Mouse (Mus musculus): Measurements from ENCODE around the gene Atp6v1e2. TPM values are rescaled to one million over a fixed set of nuclear protein-coding genes. Genes with fewer than 3 reads are reported as not detected.
A peak's percentile ranks its signal among the peaks of the same experiment; 100 is the strongest.

Gene Atp6v1e2
- total RNA-seq, 2 experiments from 2014 or later, result not detected

- peak; percentile 60 to 64 for DNase-seq (ENCODE audit: low spot score in 2 of 2)
- peak overlapping the region; percentile 91 for H3K27ac ChIP-seq
- H3K4me3 ChIP-seq, result peak overlapping the region; percentile 14
- peak; percentile 70 for TF ChIP-seq CTCF (conservative IDR thresholded peaks at IDR 0.05)
Observed at GRCm38 (mm10) chr17:86905297-86906135, 42.2 kb downstream of the Atp6v1e2 start.

- peak overlapping the region; percentile 91 for H3K27ac ChIP-seq
- no peak overlapping the region for H3K4me3 ChIP-seq
- DNase-seq (ENCODE audit: low spot score in 2 of 2), result no peak
Observed at GRCm38 (mm10) chr17:86904206-86904605, 43.5 kb downstream of the Atp6v1e2 start.

GRCm38 (mm10) chr17:86903596-86903995 lies 44.1 kb downstream of the Atp6v1e2 start:
- no peak overlapping the region for H3K4me3 ChIP-seq
- H3K27ac ChIP-seq, result peak overlapping the region; percentile 91
- peak in 1 of 2 experiments; percentile 33 for DNase-seq (ENCODE audit: low spot score in 2 of 2)
- peak; percentile 18; the same call in 1 of the 2 replicates for TF ChIP-seq CTCF (conservative IDR thresholded peaks at IDR 0.05)

More at GRCm38 (mm10) chr17:86904206-86904605, 43.5 kb downstream of the Atp6v1e2 start:
- TF ChIP-seq CTCF (conservative IDR thresholded peaks at IDR 0.05), result no peak

- Histone ChIP-seq H3K4me3 (no peak overlapping the region), H3K27ac (no peak overlapping the region; the same call in 1 of the 2 replicates)
- TF ChIP-seq CTCF (conservative IDR thresholded peaks at IDR 0.05), result no peak
Observed at GRCm38 (mm10) chr17:86902399-86903067, 45.2 kb downstream of the Atp6v1e2 start.

GRCm38 (mm10) chr17:86900564-86900963 lies 47.1 kb downstream of the Atp6v1e2 start:
- Histone ChIP-seq H3K4me3 (no peak overlapping the region), H3K27ac (no peak overlapping the region)
- TF ChIP-seq CTCF (conservative IDR thresholded peaks at IDR 0.05), result no peak
- DNase-seq (ENCODE audit: low spot score in 2 of 2), result no peak

More at GRCm38 (mm10) chr17:86902399-86903067, 45.2 kb downstream of the Atp6v1e2 start:
- DNase-seq (ENCODE audit: low spot score in 2 of 2), result no peak

- TF ChIP-seq CTCF (conservative IDR thresholded peaks at IDR 0.05), result no peak
- Histone ChIP-seq H3K4me3 (no peak overlapping the region), H3K27ac (no peak overlapping the region)
- no peak for DNase-seq (ENCODE audit: low spot score in 2 of 2)
Observed at GRCm38 (mm10) chr17:86899821-86900220, 47.9 kb downstream of the Atp6v1e2 start.

- no peak for DNase-seq (ENCODE audit: low spot score in 2 of 2)
- Histone ChIP-seq H3K27ac (no peak overlapping the region), H3K4me3 (no peak overlapping the region)
- TF ChIP-seq CTCF (conservative IDR thresholded peaks at IDR 0.05), result no peak
Observed at GRCm38 (mm10) chr17:86897486-86898165, 50.1 kb downstream of the Atp6v1e2 start.

- Histone ChIP-seq H3K4me3 (no peak overlapping the region), H3K27ac (no peak overlapping the region)
- TF ChIP-seq CTCF (conservative IDR thresholded peaks at IDR 0.05), result no peak
- no peak for DNase-seq (ENCODE audit: low spot score in 2 of 2)
Observed at GRCm38 (mm10) chr17:86895191-86895590, 52.5 kb downstream of the Atp6v1e2 start.

Other genes with a start within 250 kb of the Atp6v1e2 start
- 10 to 100 TPM; 98.7 to 99.2 TPM for gene Epas1, start 194.2 kb downstream of the Atp6v1e2 start, total RNA-seq (2021)
- gene Tmem247, start 30.5 kb downstream of the Atp6v1e2 start, total RNA-seq (2021), result not detected
- gene Rhoq, start 15.2 kb upstream of the Atp6v1e2 start, total RNA-seq (2021), result 10 to 100 TPM; 25.5 to 35.0 TPM
- gene Pigf, start 77.5 kb upstream of the Atp6v1e2 start, total RNA-seq (2021), result 10 to 100 TPM; 15.0 to 18.1 TPM
- gene Cript, start 77.7 kb upstream of the Atp6v1e2 start, total RNA-seq (2021), result 10 to 100 TPM; 52.3 to 52.5 TPM
- 100 to 1,000 TPM; 106 to 111 TPM for gene Socs5, start 159.8 kb upstream of the Atp6v1e2 start, total RNA-seq (2021)